Mouse (Mus musculus): ENCODE data around the gene Vps26c.
"Not testable (repeated sequence)": the region's sequence is repeated elsewhere in the genome, so short reads cannot be mapped to it uniquely, and the experiment has no call there.

Gene Vps26c

GRCm38 (mm10) chr16:94545781-94546562 lies 19.3 kb upstream of the Vps26c start:
- no peak for DNase-seq (ENCODE audit: low spot score)

DNA sequence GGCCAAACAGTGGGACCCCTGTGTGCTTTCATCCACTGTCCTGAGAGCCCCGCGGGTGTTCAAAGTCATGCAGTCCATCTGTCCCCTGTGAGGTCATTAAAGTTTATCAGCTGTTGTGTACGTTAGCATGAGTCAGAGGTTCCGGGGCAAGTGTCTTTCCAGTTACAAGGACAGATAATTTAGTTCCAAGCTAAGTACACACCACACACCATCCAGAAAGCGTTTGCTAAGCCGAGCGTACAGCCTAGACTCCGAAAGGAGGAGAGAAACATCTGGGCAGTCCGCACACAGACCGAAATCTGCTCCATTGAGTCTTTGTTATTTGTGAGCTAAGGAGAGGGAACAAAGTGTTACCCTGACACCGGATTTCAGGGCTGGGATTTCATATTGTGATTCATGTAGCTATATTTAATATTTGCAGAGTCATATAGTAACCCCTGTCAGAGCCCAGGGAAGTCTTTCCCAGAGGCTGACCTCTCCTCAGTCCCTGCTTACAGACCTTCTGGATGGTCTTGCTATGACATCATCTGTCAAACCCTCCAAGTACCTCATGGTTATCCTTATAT lies 18.0 kb upstream of the Vps26c start:
- DNase-seq (ENCODE audit: low spot score) = no peak

DNA sequence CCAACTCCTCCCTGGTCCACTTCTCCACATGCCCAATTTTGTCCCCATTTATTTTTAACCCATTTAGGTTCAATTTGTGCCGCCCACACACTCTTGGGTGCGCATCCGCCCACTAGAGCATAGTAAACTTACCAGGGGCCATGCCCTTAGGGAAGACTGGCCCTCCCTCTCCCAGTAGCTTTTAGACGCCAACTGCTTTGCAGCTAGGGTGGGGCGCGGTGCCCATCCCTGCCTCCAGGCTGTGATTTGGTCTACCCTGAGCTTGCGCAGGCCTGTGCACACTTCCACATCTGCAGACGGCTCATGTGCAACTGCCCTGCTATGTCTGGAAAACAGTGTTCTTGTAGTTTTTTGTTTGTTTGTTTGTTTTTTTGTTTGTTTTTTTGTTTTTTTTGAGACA lies 16.3 kb upstream of the Vps26c start:
- no peak for DNase-seq (ENCODE audit: low spot score)

DNA sequence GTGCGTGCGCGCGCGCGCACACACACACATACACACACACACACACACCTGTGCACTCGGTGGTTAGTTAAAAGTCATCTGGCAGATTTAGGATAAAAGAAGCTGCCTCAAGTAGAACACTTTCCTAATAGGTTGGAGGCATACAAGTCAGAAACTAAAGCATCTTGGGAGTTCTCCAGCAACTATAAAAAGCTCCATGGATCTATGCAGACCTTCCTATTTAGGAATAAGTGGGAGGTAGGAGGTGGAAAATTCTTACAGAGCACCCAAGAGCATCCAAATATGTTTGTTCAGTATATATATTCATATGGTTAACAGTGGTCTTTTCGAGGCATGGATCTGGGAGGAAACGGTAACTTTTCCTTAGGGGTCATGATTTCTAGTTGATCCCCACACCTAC lies 13.5 kb upstream of the Vps26c start:
- DNase-seq (ENCODE audit: low spot score) = no peak

DNA sequence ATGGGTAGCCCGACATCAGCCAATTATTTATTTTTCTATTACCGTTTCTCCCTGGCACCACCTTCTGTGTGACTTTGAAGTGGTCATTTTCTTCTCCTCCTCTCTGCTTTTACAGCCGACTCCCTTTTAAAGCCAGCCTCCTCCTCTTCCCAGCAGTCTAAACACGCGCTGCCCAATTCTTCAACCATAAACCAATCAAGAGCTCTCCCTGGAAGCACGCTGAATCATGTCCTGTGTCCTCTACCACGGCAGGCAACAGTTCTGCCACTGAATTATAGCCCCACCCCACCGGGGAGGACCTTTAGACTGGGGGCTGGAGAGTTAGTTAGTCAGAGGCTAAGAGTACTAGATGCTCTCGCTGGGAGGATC lies 10.5 kb upstream of the Vps26c start:
- no peak for DNase-seq (ENCODE audit: low spot score)

DNA sequence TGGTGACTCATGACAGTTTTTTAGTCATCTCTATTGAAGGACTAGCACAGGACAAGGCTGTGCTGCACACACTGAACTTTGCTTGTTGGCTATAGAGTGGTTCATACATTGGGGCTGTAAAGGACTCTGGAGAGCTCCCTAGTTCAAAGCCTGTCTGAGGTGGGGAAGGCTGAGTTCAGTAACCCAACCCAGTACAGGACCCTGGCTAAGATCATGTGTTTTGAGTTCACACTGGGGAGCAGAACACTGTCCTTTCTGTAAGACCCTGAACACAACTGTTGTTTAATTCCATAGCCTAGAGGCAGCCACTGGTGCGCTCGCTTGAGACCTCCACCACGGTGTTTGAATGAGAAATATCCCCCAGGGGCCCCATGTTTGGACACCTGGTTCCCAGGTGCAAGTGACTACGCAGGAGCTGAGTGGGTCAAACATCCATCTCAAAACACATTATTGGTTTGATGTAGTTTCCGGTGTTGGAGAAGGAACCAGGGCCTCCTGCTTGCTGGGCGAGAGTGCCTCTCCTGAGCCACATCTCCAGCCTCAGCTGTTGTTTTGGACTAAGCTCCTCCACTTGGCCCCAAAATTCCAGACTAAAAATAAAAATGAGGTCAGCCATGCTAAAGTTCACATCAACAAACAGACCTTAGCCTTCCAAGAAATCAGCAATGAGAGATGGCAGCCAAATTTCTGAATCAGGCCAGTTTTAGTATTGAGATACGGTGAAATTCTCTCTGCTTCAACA lies 10.0 kb upstream of the Vps26c start:
- no peak for DNase-seq (ENCODE audit: low spot score)

DNA sequence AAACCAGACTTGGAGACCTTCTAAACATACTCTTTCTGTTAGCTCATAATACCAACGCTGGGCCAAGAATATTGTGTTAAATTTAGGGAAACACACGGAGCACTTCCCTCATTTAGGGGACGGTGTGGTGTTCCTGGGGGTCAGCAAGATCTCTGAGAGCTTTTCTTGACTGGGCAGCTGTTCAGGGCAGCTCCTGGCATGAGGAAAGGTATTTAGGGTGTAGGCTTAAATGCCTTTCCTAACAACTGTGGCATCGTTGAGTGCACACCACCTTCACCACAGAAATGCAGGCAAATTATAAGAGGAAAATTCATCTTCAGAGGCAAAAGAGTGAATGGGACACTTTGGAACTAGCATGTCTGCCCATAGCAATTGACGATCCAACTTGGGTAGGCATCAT lies 9.1 kb upstream of the Vps26c start:
- DNase-seq (ENCODE audit: low spot score) = no peak

DNA sequence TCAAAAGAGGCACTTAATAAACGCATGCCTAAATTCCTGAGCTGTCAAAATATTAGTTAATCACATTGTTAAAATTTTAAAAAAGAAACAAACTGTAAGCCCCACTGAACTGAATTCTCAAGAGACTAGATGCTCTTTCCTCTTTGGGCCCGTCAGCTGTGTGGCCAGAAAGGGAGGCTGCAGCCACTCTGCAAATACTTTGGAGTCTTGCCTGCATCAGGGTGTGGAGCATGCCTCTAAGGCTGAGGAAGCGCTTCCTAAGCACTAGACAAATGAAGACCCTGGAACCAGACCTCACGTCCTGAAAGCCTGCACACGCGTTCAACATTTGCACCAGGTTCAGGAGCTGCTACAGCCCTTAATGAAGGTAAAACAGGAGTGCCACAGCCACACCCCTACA lies 7.0 kb upstream of the Vps26c start:
- DNase-seq (ENCODE audit: low spot score) = no peak

DNA sequence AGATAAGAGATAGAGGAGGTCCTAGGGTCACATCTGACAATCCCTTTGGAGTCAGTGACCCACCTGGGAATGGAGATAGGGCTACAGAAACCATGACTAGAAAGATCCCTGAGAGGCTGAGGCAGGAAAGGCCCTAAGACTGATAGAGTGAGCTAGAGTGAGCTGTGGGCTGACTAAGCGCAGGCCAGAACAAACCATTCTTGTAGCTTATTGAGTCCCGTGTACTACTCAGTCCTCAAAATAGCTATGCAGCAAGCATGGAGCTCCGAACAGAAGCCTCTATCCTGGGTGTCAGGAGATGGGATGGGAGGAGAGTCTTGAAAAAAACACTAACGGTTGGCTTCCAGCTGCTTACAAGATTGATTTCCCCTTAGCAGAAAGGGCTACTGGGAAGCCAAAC lies 4.6 kb upstream of the Vps26c start:
- no peak for DNase-seq (ENCODE audit: low spot score)

DNA sequence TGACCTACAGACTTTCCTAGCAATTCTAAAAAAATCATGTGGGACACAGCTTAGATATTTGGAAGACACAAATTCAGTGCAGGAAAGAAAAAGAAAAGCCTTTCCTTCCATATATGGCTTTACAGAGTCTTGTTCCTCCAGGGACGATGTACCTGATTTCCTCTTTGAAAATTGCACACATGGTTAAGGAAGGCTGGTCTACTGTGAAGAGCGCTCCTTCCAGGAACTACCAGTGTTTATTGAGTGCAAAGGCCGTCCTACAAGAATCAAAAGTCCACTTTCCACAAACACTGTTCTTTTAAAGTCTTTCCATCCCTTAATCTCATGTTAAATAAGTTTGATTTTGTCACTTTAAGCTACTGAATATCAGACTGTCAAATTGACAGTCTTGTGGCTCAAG lies 916 bp upstream of the Vps26c start:
- no peak for DNase-seq (ENCODE audit: low spot score)

DNA sequence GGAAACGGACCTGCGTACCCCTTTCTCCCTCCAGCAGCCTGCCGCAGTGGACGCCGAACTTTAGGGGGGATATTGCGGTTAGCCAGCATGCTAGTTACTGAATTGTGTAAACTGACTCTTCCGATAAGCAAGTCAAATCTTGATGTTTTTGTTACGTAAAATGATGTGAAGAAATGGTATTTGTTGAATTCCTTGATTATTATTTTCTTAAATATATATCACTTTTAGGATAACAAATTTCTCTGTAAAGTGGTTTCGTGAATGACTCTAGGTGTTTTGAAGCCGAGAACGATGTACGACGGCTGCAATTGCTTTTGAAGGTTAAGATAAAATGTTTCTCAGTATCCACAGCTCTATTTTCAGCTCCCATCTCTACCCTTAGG lies 513 bp upstream of the Vps26c start:
- DNase-seq (ENCODE audit: low spot score) = no peak

DNA sequence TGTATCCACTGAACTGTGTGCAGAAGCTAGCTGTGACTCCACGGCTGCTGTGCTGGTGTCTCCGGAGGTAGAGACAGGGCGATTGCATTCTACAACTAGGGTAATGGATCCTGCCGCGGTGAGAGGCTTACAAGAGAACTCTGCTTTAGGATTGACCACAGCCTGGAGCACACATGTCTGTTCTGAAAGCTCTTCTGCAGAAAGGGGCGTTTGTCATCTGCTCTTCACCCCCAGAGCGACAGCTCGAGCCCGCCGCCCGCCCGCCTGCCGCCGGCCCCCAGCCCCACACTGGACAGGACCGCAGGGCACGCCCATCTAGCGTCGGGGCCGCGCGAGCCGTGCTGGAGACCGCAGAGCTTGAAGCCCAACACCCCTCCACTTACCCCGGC lies 681 bp downstream of the Vps26c start:
- DNase-seq (ENCODE audit: low spot score) = no peak

DNA sequence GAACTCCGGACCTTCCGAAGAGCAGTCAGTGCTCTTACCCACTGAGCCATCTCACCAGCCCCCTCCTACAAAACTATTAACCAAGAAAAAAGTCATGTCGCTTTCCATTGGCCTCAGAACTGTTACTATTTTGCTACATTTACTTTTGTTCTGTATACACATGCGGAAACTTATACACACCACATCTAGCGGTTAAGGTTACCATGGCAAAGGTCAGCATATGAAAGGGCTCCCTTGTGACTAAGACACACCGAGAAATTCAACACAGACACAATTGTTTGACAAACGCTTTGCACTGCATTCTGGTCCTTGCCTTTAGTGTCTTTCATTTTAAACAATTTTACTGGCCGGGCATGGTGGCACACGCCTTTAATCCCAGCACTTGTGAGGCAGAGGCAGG lies 1.9 kb downstream of the Vps26c start:
- no peak for DNase-seq (ENCODE audit: low spot score)

- DNase-seq (ENCODE audit: low spot score) = no peak
Observed at GRCm38 (mm10) chr16:94523594-94524377, 2.8 kb downstream of the Vps26c start.

DNA sequence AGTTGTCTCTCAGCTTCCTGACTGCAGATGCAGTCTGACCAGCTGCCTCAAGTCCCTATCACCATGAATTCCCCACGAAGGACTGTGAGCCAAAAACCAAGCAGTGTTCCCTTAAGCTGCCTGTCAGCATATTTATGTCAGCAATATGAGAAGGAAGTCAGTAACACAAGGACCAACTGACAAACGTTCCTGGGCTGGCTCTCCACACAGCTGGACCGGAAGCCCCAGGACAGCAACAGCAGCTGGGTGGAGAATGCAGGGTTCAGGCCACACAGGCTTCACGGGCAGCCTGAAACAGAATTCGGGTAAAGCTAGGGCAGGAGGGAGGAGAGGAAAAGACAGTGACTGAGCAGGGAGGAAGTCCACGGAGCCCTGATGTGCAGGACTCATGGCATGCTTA lies 7.6 kb downstream of the Vps26c start:
- no peak for DNase-seq (ENCODE audit: low spot score)

DNA sequence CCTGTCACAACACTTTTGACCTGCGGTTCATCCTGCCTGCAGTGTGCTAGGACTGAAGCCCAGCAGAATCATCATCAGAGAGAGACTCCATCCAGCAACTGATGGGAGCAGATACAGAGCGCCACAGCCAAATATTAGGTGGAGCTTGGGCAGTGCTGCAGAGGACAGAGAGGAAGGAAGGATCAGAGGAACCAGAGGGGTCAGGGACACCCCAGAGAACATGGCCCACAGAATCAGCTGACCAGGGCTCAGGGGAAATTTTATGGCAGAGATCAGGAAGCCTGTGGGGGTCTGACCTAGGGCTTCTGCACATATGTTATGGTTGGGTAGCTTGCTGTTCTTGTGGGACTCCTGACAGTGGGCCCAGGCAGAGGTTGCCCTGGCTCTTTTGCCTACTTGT lies 9.0 kb downstream of the Vps26c start:
- DNase-seq (ENCODE audit: low spot score) = no peak

DNA sequence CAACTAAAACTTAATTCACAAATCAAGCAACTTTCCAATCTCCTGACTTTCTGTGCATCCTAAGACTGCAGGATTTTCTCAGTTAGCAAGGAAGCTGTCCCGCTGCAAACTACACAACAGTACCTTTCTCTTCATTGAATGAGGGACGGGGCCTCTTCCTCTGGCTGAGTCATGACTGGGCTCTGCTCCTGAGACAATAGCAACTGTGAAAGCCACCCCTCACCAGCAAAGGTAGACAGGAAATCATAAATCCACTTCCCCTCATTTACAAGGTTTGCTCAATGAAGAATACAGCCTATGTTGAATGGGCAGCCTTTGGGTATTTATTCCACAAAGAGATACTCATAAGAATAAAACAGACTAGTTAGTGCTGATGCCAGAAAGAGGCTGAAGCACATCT lies 16.6 kb downstream of the Vps26c start:
- no peak for DNase-seq (ENCODE audit: low spot score)

- DNase-seq (ENCODE audit: low spot score) = no peak
Observed at GRCm38 (mm10) chr16:94508769-94509168, 17.9 kb downstream of the Vps26c start.

DNA sequence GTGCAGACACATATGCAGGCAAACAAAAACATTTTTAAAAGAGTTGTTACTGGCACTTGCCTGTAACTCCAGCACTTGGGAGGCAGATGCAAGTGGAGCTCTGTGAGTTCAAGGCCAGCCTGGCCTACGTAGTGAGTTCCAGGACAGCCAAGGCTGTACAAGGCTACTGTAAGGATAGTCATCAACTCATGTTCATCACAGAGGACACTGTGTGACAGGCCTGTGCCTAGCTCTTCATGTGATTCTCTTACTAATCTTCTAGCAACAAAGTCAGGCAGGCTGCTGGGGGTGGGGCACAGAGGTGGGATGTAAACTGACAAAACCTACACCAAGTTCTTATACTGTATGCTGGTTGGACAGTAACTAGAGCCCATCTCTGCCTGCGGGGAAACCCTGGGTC lies 19.6 kb downstream of the Vps26c start:
- no peak for DNase-seq (ENCODE audit: low spot score)

GRCm38 (mm10) chr16:94504192-94504591 lies 22.4 kb downstream of the Vps26c start:
- no peak for DNase-seq (ENCODE audit: low spot score)

DNA sequence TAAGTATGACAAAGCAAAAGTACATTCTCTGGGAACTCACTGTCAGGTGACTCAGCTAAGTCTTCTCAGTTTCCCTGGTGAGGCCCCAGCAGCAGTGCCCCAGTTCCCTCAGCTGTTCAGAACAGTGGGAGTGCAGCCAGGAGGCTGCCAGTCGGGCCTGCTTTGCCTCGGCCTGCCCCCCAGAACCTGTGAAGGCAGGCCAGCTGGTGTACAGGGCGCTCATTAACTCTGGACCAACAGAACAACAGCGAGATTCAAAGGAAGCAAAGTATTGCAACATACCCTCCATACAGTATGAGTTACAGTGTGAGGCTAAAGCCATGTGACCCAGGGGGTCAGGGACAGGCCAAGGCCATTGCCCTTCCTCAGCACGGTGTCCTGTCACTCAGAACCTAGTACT lies 28.7 kb downstream of the Vps26c start:
- DNase-seq (ENCODE audit: low spot score) = no peak

DNA sequence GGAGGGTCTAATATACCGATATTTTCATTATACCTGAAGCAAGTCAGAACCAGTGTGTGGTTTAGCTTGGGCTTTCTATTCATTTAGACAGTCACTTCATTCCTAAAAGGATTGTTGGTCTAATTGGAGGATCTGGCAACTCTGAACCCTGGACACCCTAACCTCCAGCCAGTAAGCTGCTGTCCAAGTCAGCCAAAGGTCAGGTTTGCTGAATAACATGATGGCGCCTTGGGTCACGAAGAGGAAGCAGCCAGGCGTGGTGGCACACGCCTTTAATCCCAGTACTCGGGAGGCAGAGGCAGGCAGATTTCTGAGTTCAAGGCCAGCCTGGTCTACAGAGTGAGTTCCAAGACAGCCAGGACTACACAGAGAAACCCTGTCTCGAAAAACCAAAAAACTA lies 29.5 kb downstream of the Vps26c start:
- DNase-seq (ENCODE audit: low spot score) = not testable (repeated sequence)

DNA sequence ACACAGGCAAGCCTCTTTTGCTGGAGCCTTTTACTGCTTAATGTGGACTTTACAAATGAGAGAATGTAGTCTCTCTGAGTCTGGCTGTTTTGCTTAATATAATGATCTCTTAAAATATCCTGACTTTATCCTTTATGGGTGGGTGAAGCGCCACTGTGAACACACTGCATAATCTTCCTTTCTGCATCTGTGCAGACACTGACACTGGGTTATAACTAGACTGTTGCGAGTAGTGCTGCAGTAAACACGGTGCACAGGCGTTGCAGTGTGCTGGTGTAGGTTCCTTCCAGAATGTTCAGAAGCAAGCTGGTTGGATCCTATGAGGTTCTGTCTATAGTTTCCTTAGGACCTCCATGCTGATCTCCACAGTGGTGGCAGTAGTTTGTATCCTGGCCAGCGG lies 37.3 kb downstream of the Vps26c start:
- DNase-seq (ENCODE audit: low spot score) = no peak

All from ovary, postnatal 10 days (tissue).